Mouse (Mus musculus): ENCODE measurements around the gene Serpinb11. TPM values are rescaled to one million over a fixed set of nuclear protein-coding genes. Genes with fewer than 3 reads are reported as not detected.

Serpinb11 gene
- total RNA-seq, 2 experiments from 2014 or later = not detected

Other genes starting within 250 kb of the Serpinb11 start
- not detected for gene Serpinb3b, start 82.8 kb upstream of the Serpinb11 start, total RNA-seq (2021)
- not detected for gene Serpinb3c, start 82.8 kb upstream of the Serpinb11 start, total RNA-seq (2021)
- not detected for gene Serpinb7, start 38.5 kb downstream of the Serpinb11 start, total RNA-seq (2021)
- not detected for gene Serpinb2, start 150.2 kb downstream of the Serpinb11 start, total RNA-seq (2021)
- 1 to 10 TPM in 1 of 2 experiments, under 1 TPM in 1; 0.97 to 2.2 TPM for gene Serpinb8, start 228.8 kb downstream of the Serpinb11 start, total RNA-seq (2021)